Mouse (Mus musculus) forebrain, postnatal 0 days (tissue): Measurements from ENCODE around the gene Cap1. TPM values are rescaled to one million over a fixed set of nuclear protein-coding genes. Genes with fewer than 3 reads are reported as not detected.

ENCODE experiments used
- ATAC-seq: fragments of 200-750 bp; cut with Nextera tagmentation; 2 replicates; pipeline ENCODE4 v1.8.0; 2017; ENCODE audit warnings: mild to moderate bottlenecking, moderate library complexity
- DNase-seq: peaks from one replicate; pipeline ENCODE4 v3.0.0-alpha.2; 2015
- H3K27ac ChIP-seq: fragments of 300-500 bp; sonication (generic); 2 replicates; pipeline ENCODE4 v1.5.1; 2014; ENCODE audit warnings: low read depth, mild to moderate bottlenecking, antibody characterized with exemption, low read length, moderate library complexity, mixed read lengths
- H3K27me3 ChIP-seq: fragments of 300-500 bp; sonication (generic); 2 replicates; pipeline ENCODE4 v1.6.1; 2014; ENCODE audit warnings: mild to moderate bottlenecking, low read length, mixed read lengths; ENCODE audit not compliant: insufficient read depth
- H3K36me3 ChIP-seq: fragments of 300-500 bp; sonication (generic); 2 replicates; pipeline ENCODE4 v1.6.1; 2014; ENCODE audit warnings: mild to moderate bottlenecking, moderate library complexity; ENCODE audit not compliant: insufficient read depth
- H3K4me1 ChIP-seq: fragments of 300-500 bp; sonication (generic); 2 replicates; pipeline ENCODE4 v1.6.1; 2014; ENCODE audit warnings: antibody characterized with exemption; ENCODE audit not compliant: insufficient read depth
- H3K4me2 ChIP-seq: fragments of 300-500 bp; sonication (generic); 2 replicates; pipeline ENCODE4 v1.6.1; 2014; ENCODE audit warnings: low read depth, mild to moderate bottlenecking, moderate library complexity
- H3K4me3 ChIP-seq: fragments of 300-500 bp; sonication (generic); 2 replicates; pipeline ENCODE4 v1.5.1; 2014; ENCODE audit warnings: low read depth, low read length, mixed read lengths
- H3K9ac ChIP-seq: fragments of 300-500 bp; sonication (generic); 2 replicates; pipeline ENCODE4 v1.6.1; 2014; ENCODE audit warnings: mild to moderate bottlenecking
- H3K9me3 ChIP-seq: fragments of 300-500 bp; sonication (generic); 2 replicates; pipeline ENCODE4 v1.6.1; 2016; ENCODE audit warnings: low read length
- CTCF ChIP-seq: sonication (generic); IDR thresholded peaks from 2 replicates; pipeline ENCODE4 v1.5.1; 2016; ENCODE audit warnings: antibody characterized with exemption, control low read depth, low read depth
- WGBS: fragments of 180-500 bp; shearing (Covaris S2); extraction: QIAGEN DNeasy Blood & Tissue Kit; methylation state at CpG from one replicate; pipeline ENCODE4 v1.1.7; 2014; 5-methylcytosine and 5-hydroxymethylcytosine counted together
- polyA plus RNA-seq: library from polyadenylated mRNA; unstranded; fragments of >200 nt; fragmentation: Nextera tagmentation; extraction: Ambion mirVana; gene quantifications from 2 replicates; pipeline ENCODE4 v1.2.1, GENCODE M21; 2015
- total RNA-seq: library from RNA; depleted of rRNA; stranded (reverse); fragments of >200 nt; gene quantifications from 2 replicates; pipeline ENCODE4 v1.2.3, GENCODE M21; 2014

Cap1 gene
- total and polyA plus RNA-seq, 2 experiments from 2014 or later = 75.2 to 161 TPM

GRCm38 (mm10) chr4:122868041-122868440, 17.8 kb downstream of the Cap1 start:
- no peak overlapping the region for H3K9ac ChIP-seq
- DNase-seq (no peak), ATAC-seq (no peak)
- H3K4me1 ChIP-seq = no peaks in the 10 kb centered on the region
- no peaks in the 10 kb centered on the region for H3K9me3 ChIP-seq
- TF ChIP-seq CTCF = no peak
- no peak overlapping the region for H3K4me3 ChIP-seq
- no peak overlapping the region for H3K4me2 ChIP-seq
- WGBS = 79% methylated on average over 1 of the region's 1 CpGs
- peaks cover 85% of the 10 kb centered on the region for H3K36me3 ChIP-seq
- no peak overlapping the region for H3K27ac ChIP-seq
- no peaks in the 10 kb centered on the region for H3K27me3 ChIP-seq

GRCm38 (mm10) chr4:122861836-122862235, 24.0 kb downstream of the Cap1 start:
- 90% methylated on average over 4 of the region's 4 CpGs for WGBS

GRCm38 (mm10) chr4:122859096-122859674, 26.7 kb downstream of the Cap1 start:
- DNase-seq (no peak), ATAC-seq (no peak)
- Histone ChIP-seq H3K9ac (no peak overlapping the region), H3K4me3 (no peak overlapping the region), H3K27me3 (no peaks in the 10 kb centered on the region), H3K36me3 (peaks cover 86% of the 10 kb centered on the region), H3K4me1 (no peaks in the 10 kb centered on the region), H3K9me3 (no peaks in the 10 kb centered on the region), H3K4me2 (no peak overlapping the region), H3K27ac (no peak overlapping the region)
- WGBS = 91% methylated on average over 6 of the region's 6 CpGs
- TF ChIP-seq CTCF = no peak

More at GRCm38 (mm10) chr4:122861836-122862235, 24.0 kb downstream of the Cap1 start:
- Histone ChIP-seq H3K27me3 (no peaks in the 10 kb centered on the region), H3K27ac (no peak overlapping the region), H3K4me1 (no peaks in the 10 kb centered on the region), H3K9me3 (no peaks in the 10 kb centered on the region), H3K9ac (no peak overlapping the region), H3K4me2 (no peak overlapping the region), H3K36me3 (peaks cover 86% of the 10 kb centered on the region), H3K4me3 (no peak overlapping the region)
- no peak for TF ChIP-seq CTCF
- ATAC-seq (no peak), DNase-seq (no peak)

- H3K36me3 ChIP-seq = peaks cover 82% of the 10 kb centered on the region
- TF ChIP-seq CTCF = no peak
- no peak for DNase-seq
- H3K4me1 ChIP-seq = no peaks in the 10 kb centered on the region
- H3K4me2 ChIP-seq = no peak overlapping the region
- H3K27me3 ChIP-seq = no peaks in the 10 kb centered on the region
- ATAC-seq = no peak
- 32% methylated on average over 2 of the region's 2 CpGs for WGBS
- no peak overlapping the region for H3K27ac ChIP-seq
- no peak overlapping the region for H3K9ac ChIP-seq
- H3K9me3 ChIP-seq = no peaks in the 10 kb centered on the region
- H3K4me3 ChIP-seq = no peak overlapping the region
Measured at GRCm38 (mm10) chr4:122857909-122858308, 27.9 kb downstream of the Cap1 start.

DNA sequence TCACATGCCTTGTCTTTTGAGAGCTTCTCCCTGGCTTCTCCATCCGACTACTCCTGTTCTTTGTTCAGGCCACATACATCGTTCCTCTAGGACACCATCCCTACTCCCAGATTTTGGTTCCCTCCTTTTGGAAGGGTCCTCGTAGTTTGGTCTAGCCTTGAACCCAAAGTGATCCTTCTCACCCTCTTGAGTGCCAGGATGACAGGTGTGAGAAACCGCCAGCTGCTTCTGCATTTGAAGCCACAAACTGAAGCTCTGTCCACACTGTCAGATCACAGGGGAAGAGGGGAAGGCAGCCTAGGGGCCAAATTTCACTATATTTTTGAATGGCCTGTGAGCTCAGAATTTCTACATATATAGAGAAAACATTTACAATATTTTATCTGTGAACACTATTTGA, 31.1 kb downstream of the Cap1 start:
- 93% methylated on average over 4 of the region's 4 CpGs for WGBS
- H3K27me3 ChIP-seq = no peaks in the 10 kb centered on the region
- DNase-seq = no peak
- H3K36me3 ChIP-seq = peaks cover 83% of the 10 kb centered on the region
- no peak overlapping the region for H3K4me3 ChIP-seq
- H3K27ac ChIP-seq = no peak overlapping the region
- no peak overlapping the region for H3K9ac ChIP-seq
- no peak for ATAC-seq
- no peaks in the 10 kb centered on the region for H3K9me3 ChIP-seq
- TF ChIP-seq CTCF = no peak
- H3K4me2 ChIP-seq = no peak overlapping the region
- H3K4me1 ChIP-seq = no peaks in the 10 kb centered on the region

GRCm38 (mm10) chr4:122853691-122854090, 32.2 kb downstream of the Cap1 start:
- no peak overlapping the region for H3K4me2 ChIP-seq
- WGBS = 75% methylated on average over 2 of the region's 2 CpGs
- H3K27me3 ChIP-seq = no peaks in the 10 kb centered on the region
- ATAC-seq = no peak
- DNase-seq = no peak
- H3K9me3 ChIP-seq = no peaks in the 10 kb centered on the region
- H3K9ac ChIP-seq = no peak overlapping the region
- peaks cover 84% of the 10 kb centered on the region for H3K36me3 ChIP-seq
- TF ChIP-seq CTCF = no peak
- no peak overlapping the region for H3K4me3 ChIP-seq
- no peaks in the 10 kb centered on the region for H3K4me1 ChIP-seq
- H3K27ac ChIP-seq = no peak overlapping the region

DNA sequence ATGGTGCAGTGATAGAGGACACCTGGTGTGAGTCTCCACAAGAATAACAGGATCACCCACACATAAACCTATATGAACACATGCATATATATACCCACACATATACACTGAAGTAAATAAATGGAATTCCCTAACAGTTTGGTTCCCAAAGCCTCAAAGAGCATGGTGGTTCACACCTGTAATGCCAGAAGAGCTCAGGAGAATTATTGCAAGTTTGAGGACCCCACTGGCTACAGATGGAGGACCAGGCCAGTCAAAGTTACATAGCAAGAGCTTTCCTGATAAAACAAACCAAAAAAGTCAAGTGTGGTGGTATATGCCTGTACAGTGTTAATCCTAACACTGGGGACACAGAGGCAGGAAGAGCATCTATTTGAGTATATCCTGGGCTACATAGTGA, 34.3 kb downstream of the Cap1 start:
- no peak overlapping the region for H3K9ac ChIP-seq
- no peaks in the 10 kb centered on the region for H3K27me3 ChIP-seq
- DNase-seq = no peak
- H3K27ac ChIP-seq = no peak overlapping the region
- H3K4me1 ChIP-seq = no peaks in the 10 kb centered on the region
- ATAC-seq = no peak
- H3K9me3 ChIP-seq = no peaks in the 10 kb centered on the region
- H3K4me2 ChIP-seq = no peak overlapping the region
- H3K4me3 ChIP-seq = no peak overlapping the region
- H3K36me3 ChIP-seq = peaks cover 83% of the 10 kb centered on the region
- TF ChIP-seq CTCF = no peak
